Comparison of ENCODE assay signal across 8 mouse cellular contexts in the genomic region with DNA sequence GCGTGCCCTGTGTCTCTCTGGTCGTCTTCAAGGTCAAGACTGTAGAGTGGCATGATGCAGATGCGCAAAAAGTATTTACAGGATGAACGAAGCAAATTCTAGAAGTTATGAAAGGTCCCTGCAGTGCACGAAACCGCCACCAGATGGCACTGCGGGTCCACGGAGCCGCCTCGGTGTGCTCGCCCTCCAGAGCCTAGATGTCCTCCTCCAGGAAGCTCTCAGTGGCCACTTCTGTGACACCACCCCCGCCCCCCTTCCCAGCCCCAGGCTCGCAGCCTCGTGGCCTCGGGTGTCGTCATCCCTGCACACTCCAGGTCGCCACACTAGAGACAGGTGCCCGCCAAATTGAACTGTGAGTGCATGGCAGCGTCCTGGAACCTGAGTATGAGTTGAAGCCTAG. TPM values are rescaled to one million over a fixed set of nuclear protein-coding genes. Genes with fewer than 3 reads are reported as not detected.
DNase-seq lines count a peak whose midpoint lies in the region; ATAC-seq and TF ChIP-seq lines count a peak whose summit lies in the region.

No protein-coding gene starts in this region.

- 3% methylated on average over 19 of the region's 19 CpGs for WGBS in hindbrain, postnatal 0 days

- no peaks in the 10 kb centered on the region for H3K36me3 ChIP-seq in hindbrain, postnatal 0 days (ENCODE audit: insufficient read depth, low read length)

- no peaks in the 10 kb centered on the region for H3K9me3 ChIP-seq in hindbrain, postnatal 0 days (ENCODE audit: low read length)

- H3K4me3 ChIP-seq in hindbrain, postnatal 0 days (ENCODE audit: low read length) = no peak overlapping the region

- peaks cover 32% of the 10 kb centered on the region for H3K27me3 ChIP-seq in hindbrain, postnatal 0 days (ENCODE audit: insufficient read depth, low read length)

- TF ChIP-seq CTCF in hindbrain, postnatal 0 days (IDR thresholded peaks at IDR 0.05; ENCODE audit: low read depth) = peak; percentile 98

- H3K4me2 ChIP-seq in hindbrain, postnatal 0 days (ENCODE audit: low read depth, low read length) = peak overlapping the region; percentile 33; the same call in 1 of the 2 replicates

- peaks cover 3% of the 10 kb centered on the region; the same call in 1 of the 2 replicates for H3K4me1 ChIP-seq in hindbrain, postnatal 0 days (ENCODE audit: insufficient read depth, low read length)

- intact Hi-C loops in left cerebral cortex, postnatal 10 days (cut with DNase I) = loop anchor here (5.0 to 10.0 kb wide), 2 partner anchors 167 to 299 kb away; no protein-coding TSS in a partner anchor

- no peak overlapping the region for H3K27ac ChIP-seq in hindbrain, postnatal 0 days

- ATAC-seq in activated CD4-positive, CD25-positive, alpha-beta regulatory T cell, adult 4 months = peak; percentile 65
- peak; percentile 79 for ATAC-seq in hindbrain, postnatal 0 days
- peak; percentile 58 for ATAC-seq in megakaryocyte-erythroid progenitor cell, adult 5-6 weeks (replicated peaks; ENCODE audit: low FRiP score, low TSS enrichment, poor library complexity, severe bottlenecking)

- peak; percentile 78 to 89 for DNase-seq in cerebellum, postnatal 4 days (ENCODE audit: low spot score in 2 of 2)
- DNase-seq in gastrocnemius, adult 8-10 months (ENCODE audit: low spot score in 2 of 2) = peak; percentile 76 to 78
- peak; percentile 82 for DNase-seq in hindbrain, postnatal 0 days (ENCODE audit: low spot score)
- peak; percentile 57 to 77 for DNase-seq in left cerebral cortex, postnatal 10 days (ENCODE audit: extremely low spot score in 1 of 2, low spot score in 2 of 2)
- peak; percentile 93 for DNase-seq in right cerebral cortex, postnatal 4 days
- peak; percentile 74 for DNase-seq in yolk sac, embryonic 10.5 days (ENCODE audit: low spot score)

- no peak overlapping the region for H3K9ac ChIP-seq in hindbrain, postnatal 0 days (replicated peaks; ENCODE audit: low read length)

RNA-seq across cellular contexts. Expression of a gene that starts 0.8 kb away (rescaled TPM):
- polyA plus RNA-seq in activated CD4-positive, CD25-positive, alpha-beta regulatory T cell, adult 4 months (2017; shearing (Covaris generic)) = under 1 TPM in 1 of 2 experiments, not detected in 1; 0.34 TPM
- total RNA-seq in gastrocnemius, adult 8-10 months (2022) = over 10,000 TPM; 38,224 to 44,934 (median 40,442) TPM
- 3.9 and 27.4 TPM in 2 replicates for total RNA-seq in hindbrain, postnatal 0 days (2014; rRNA removed)
- polyA plus RNA-seq in hindbrain, postnatal 0 days (2015; fragmentation: Nextera tagmentation; extraction: Ambion mirVana) = 0.14 and 0.30 TPM in 2 replicates
- 1 to 10 TPM in 1 of 2 experiments, under 1 TPM in 1; 0.57 to 1.0 TPM for total RNA-seq in left cerebral cortex, postnatal 10 days (2021)
- not detected in 2 replicates for total RNA-seq in megakaryocyte-erythroid progenitor cell, adult 5-6 weeks (2014; fragmentation: Nextera tagmentation)
- 0.80 TPM in 1 of 2 replicates, not detected in the other for total RNA-seq in megakaryocyte-erythroid progenitor cell, adult 5-6 weeks (2017)

RNA-seq across cellular contexts. Expression of a gene that starts 1.5 kb away (rescaled TPM):
- polyA plus RNA-seq in activated CD4-positive, CD25-positive, alpha-beta regulatory T cell, adult 4 months (2017; shearing (Covaris generic)) = 1 to 10 TPM; 3.1 to 6.0 TPM
- under 1 TPM in 3 of 4 experiments, not detected in 1; 0.21 to 0.40 (median 0.24) TPM for total RNA-seq in gastrocnemius, adult 8-10 months (2022)
- 2.3 and 2.9 TPM in 2 replicates for total RNA-seq in hindbrain, postnatal 0 days (2014; rRNA removed)
- 1.7 and 2.7 TPM in 2 replicates for polyA plus RNA-seq in hindbrain, postnatal 0 days (2015; fragmentation: Nextera tagmentation; extraction: Ambion mirVana)
- total RNA-seq in left cerebral cortex, postnatal 10 days (2021) = 1 to 10 TPM in 1 of 2 experiments, under 1 TPM in 1; 0.93 to 1.2 TPM
- not detected in 2 replicates for total RNA-seq in megakaryocyte-erythroid progenitor cell, adult 5-6 weeks (2014; fragmentation: Nextera tagmentation)
- total RNA-seq in megakaryocyte-erythroid progenitor cell, adult 5-6 weeks (2017) = 0.61 TPM in 1 of 2 replicates, not detected in the other

RNA-seq across cellular contexts. Expression of a gene that starts 23.6 kb away (rescaled TPM):
- polyA plus RNA-seq in activated CD4-positive, CD25-positive, alpha-beta regulatory T cell, adult 4 months (2017; shearing (Covaris generic)) = 10 to 100 TPM in 1 of 2 experiments, 1 to 10 TPM in 1; 4.7 to 10.8 TPM
- 10 to 100 TPM in 2 of 4 experiments, 1 to 10 TPM in 2; 7.5 to 14.9 (median 10.4) TPM for total RNA-seq in gastrocnemius, adult 8-10 months (2022)
- 57.3 and 65.1 TPM in 2 replicates for total RNA-seq in hindbrain, postnatal 0 days (2014; rRNA removed)
- polyA plus RNA-seq in hindbrain, postnatal 0 days (2015; fragmentation: Nextera tagmentation; extraction: Ambion mirVana) = 18.6 and 19.9 TPM in 2 replicates
- 10 to 100 TPM; 39.0 to 39.7 TPM for total RNA-seq in left cerebral cortex, postnatal 10 days (2021)
- 27.7 and 39.0 TPM in 2 replicates for total RNA-seq in megakaryocyte-erythroid progenitor cell, adult 5-6 weeks (2014; fragmentation: Nextera tagmentation)
- total RNA-seq in megakaryocyte-erythroid progenitor cell, adult 5-6 weeks (2017) = 18.7 and 21.2 TPM in 2 replicates

RNA-seq across cellular contexts. Expression of a gene that starts 45.9 kb away (rescaled TPM):
- under 1 TPM in 1 of 2 experiments, not detected in 1; 0.17 TPM for polyA plus RNA-seq in activated CD4-positive, CD25-positive, alpha-beta regulatory T cell, adult 4 months (2017; shearing (Covaris generic))
- 1 to 10 TPM; 2.8 to 6.3 (median 4.1) TPM for total RNA-seq in gastrocnemius, adult 8-10 months (2022)
- total RNA-seq in hindbrain, postnatal 0 days (2014; rRNA removed) = 0.68 and 1.0 TPM in 2 replicates
- 1.0 and 1.2 TPM in 2 replicates for polyA plus RNA-seq in hindbrain, postnatal 0 days (2015; fragmentation: Nextera tagmentation; extraction: Ambion mirVana)
- 1 to 10 TPM; 5.3 to 7.2 TPM for total RNA-seq in left cerebral cortex, postnatal 10 days (2021)
- 4.3 and 6.5 TPM in 2 replicates for total RNA-seq in megakaryocyte-erythroid progenitor cell, adult 5-6 weeks (2014; fragmentation: Nextera tagmentation)
- 0.30 TPM in 1 of 2 replicates, not detected in the other for total RNA-seq in megakaryocyte-erythroid progenitor cell, adult 5-6 weeks (2017)

RNA-seq across cellular contexts. Expression of a gene that starts 46.1 kb away (rescaled TPM):
- polyA plus RNA-seq in activated CD4-positive, CD25-positive, alpha-beta regulatory T cell, adult 4 months (2017; shearing (Covaris generic)) = 10 to 100 TPM; 19.4 to 20.2 TPM
- total RNA-seq in gastrocnemius, adult 8-10 months (2022) = 10 to 100 TPM in 3 of 4 experiments, 1 to 10 TPM in 1; 8.9 to 13.9 (median 11.2) TPM
- 11.1 and 12.4 TPM in 2 replicates for total RNA-seq in hindbrain, postnatal 0 days (2014; rRNA removed)
- polyA plus RNA-seq in hindbrain, postnatal 0 days (2015; fragmentation: Nextera tagmentation; extraction: Ambion mirVana) = 17.9 and 19.3 TPM in 2 replicates
- 10 to 100 TPM; 16.8 to 18.2 TPM for total RNA-seq in left cerebral cortex, postnatal 10 days (2021)
- total RNA-seq in megakaryocyte-erythroid progenitor cell, adult 5-6 weeks (2014; fragmentation: Nextera tagmentation) = 17.2 and 36.6 TPM in 2 replicates
- 34.9 and 47.7 TPM in 2 replicates for total RNA-seq in megakaryocyte-erythroid progenitor cell, adult 5-6 weeks (2017)

Comparison
In these comparisons a context has a peak if more than half of its experiments do, and no peak if none do; other contexts are left out.
1. RNA of a gene that starts 0.8 kb away (total RNA-seq): 38,224 to 44,934 TPM in gastrocnemius, adult 8-10 months; 3.9 to 27.4 TPM in hindbrain, postnatal 0 days, 0.57 to 1.0 TPM in left cerebral cortex, postnatal 10 days and 0.80 TPM in megakaryocyte-erythroid progenitor cell, adult 5-6 weeks; every median in the first group is over 1,000 times any median in the second.
2. Peak in every context shown above with its lines, with median percentiles within 50 percentile points of each other: ATAC-seq and DNase-seq.